Mouse (Mus musculus) urinary bladder, postnatal 25 days (tissue): ENCODE measurements around the gene Chil1.

Experiments used
- DNase-seq: peaks from one replicate; pipeline ENCODE4 v3.0.0; 2022; ENCODE audit warnings: low spot score

Gene Chil1

GRCm38 (mm10) chr1:134230638-134231228 lies 48.8 kb downstream of the Chil1 start:
- no peak for DNase-seq

- DNase-seq: no peak
Measured at GRCm38 (mm10) chr1:134231270-134231669, 49.3 kb downstream of the Chil1 start.

- DNase-seq: no peak
Measured at GRCm38 (mm10) chr1:134231681-134232080, 49.7 kb downstream of the Chil1 start.

GRCm38 (mm10) chr1:134232326-134232725 lies 50.4 kb downstream of the Chil1 start:
- no peak for DNase-seq

- DNase-seq: no peak
Measured at GRCm38 (mm10) chr1:134232778-134233531, 51.0 kb downstream of the Chil1 start.

GRCm38 (mm10) chr1:134233681-134234454 lies 51.9 kb downstream of the Chil1 start:
- no peak for DNase-seq

- no peak for DNase-seq
Measured at GRCm38 (mm10) chr1:134234455-134235390, 52.7 kb downstream of the Chil1 start.

- no peak for DNase-seq
Measured at GRCm38 (mm10) chr1:134235391-134235921, 53.5 kb downstream of the Chil1 start, which contains the start of gene Adora1. Adora1 (minus strand) TSS chr1:134235431.

- DNase-seq: no peak
Measured at GRCm38 (mm10) chr1:134236142-134236541, 54.2 kb downstream of the Chil1 start.

GRCm38 (mm10) chr1:134237438-134237837 lies 55.5 kb downstream of the Chil1 start:
- DNase-seq: no peak
